Mouse (Mus musculus): ENCODE data around the gene Ntn4.

The Ntn4 gene

DNA sequence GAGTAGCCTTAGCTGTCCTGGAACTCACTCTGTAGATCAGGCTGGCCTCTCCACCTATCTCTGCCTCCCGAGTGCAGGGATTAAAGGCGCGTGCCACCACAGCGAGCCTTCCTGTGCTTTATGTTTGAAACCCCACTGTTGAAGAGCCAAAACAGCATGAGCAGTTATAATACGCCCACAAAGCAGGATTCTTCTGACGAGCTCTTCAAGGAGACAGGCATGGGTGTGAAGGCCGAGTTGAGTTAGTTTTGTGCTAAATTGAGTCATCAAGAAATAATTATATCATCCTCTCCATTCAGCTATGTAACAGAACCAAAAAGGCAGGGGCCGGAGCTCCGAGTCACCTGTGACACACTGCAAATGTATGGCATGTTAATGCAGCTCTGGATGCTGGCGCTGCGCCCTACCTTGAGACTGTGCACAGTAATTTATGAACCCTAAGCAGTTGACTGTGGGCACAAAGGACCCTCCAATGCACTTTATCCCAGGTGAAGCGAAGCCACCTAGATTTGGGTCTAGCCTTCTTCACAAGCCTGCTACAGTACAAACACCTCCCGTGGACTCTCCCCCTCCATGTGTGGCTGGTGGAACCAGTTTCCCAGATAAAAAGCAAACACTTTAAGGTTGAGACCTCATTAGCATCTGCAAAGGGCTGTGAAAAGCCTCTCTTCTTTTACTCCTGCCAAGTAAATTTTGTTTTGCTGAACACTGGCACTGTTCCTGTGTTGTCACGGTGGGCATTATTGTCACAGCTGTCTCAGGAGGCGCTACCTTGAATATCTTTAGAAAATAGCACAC is 142.9 kb downstream of the Ntn4 start:
- no peak for DNase-seq (ENCODE audit: low spot score in 2 of 2)
